Mouse (Mus musculus) heart, adult 2 months (tissue): ENCODE measurements around the gene Cntfr.

Source experiments
- CTCF ChIP-seq: fragments of 200-600 bp; IDR thresholded peaks from 2 replicates; pipeline ENCODE4 v1.8.1; 2022; ENCODE audit warnings: antibody characterized with exemption, mild to moderate bottlenecking, moderate library complexity
- EP300 ChIP-seq: fragments of 200-500 bp; IDR thresholded peaks from 2 replicates; pipeline ENCODE4 v1.6.1; 2011; ENCODE audit warnings: low read depth, low read length, control low read depth; ENCODE audit not compliant: insufficient read depth

DNA sequence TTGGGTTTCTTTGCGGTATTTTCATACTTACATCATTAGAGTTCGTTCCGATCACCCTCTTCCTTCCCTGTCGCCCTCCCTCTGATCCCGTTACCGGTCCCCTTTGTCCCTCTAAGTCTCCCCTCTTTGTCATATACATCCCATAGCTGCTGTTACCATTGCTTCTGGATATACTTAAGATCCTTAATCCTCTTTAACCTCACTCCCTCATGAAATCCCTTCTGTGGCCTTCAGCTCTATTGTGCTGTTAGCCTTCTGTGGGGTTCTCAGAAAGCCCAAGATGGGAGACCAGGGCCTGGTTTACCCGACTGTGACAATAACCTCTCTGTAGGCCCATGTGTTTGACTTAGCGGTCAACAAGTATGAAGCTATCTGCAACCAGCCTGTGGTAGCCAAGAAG, 62.3 kb downstream of the Cntfr start:
- no peak for TF ChIP-seq CTCF
- TF ChIP-seq EP300, result no peak
